Mouse (Mus musculus): ENCODE data around the gene Krtap20-2.
"Not testable (repeated sequence)": the region's sequence is repeated elsewhere in the genome, so short reads cannot be mapped to it uniquely, and the experiment has no call there.

Krtap20-2 gene

GRCm38 (mm10) chr16:89205561-89205960 lies at the start of gene Krtap20-2:
TSS of gene Krtap20-2 (plus strand) at chr16:89205861.
- no peak for DNase-seq

- no peak for DNase-seq
Measured at GRCm38 (mm10) chr16:89157652-89158051, 48.0 kb upstream of the Krtap20-2 start, which contains the start of gene Gm9789. TSS of gene Gm9789 (plus strand) at chr16:89157952.

GRCm38 (mm10) chr16:89169190-89169589 lies 36.5 kb upstream of the Krtap20-2 start, which contains the start of gene Gm7735:
TSS of gene Gm7735 (plus strand) at chr16:89169490.
- not testable (repeated sequence) for DNase-seq

- no peak for DNase-seq
Measured at GRCm38 (mm10) chr16:89174435-89174834, 31.2 kb upstream of the Krtap20-2 start, which contains the start of gene 1110057P08Rik. TSS of gene 1110057P08Rik (plus strand) at chr16:89174735.

GRCm38 (mm10) chr16:89188621-89189020 lies 17.0 kb upstream of the Krtap20-2 start:
- DNase-seq: no peak
